Mouse (Mus musculus) cerebellum, adult (tissue): Measurements from ENCODE around the gene Hgd.
A peak's percentile ranks its signal among the peaks of the same experiment; 100 is the strongest.

Experiments
- ATAC-seq: cut with Nextera tagmentation; 2 replicates; pipeline ENCODE4 v1.9.2; 2017; ENCODE audit warnings: mild to moderate bottlenecking, moderate library complexity, mixed read lengths; ENCODE audit not compliant: insufficient number of reproducible peaks, low FRiP score, low TSS enrichment

Gene Hgd

GRCm38 (mm10) chr16:37656796-37657195 lies 76.8 kb downstream of the Hgd start:
- ATAC-seq = no peak

GRCm38 (mm10) chr16:37663643-37664459 lies 83.9 kb downstream of the Hgd start:
- no peak for ATAC-seq

GRCm38 (mm10) chr16:37665394-37665935 lies 85.5 kb downstream of the Hgd start:
- no peak for ATAC-seq

GRCm38 (mm10) chr16:37670666-37671283 lies 90.8 kb downstream of the Hgd start:
- no peak for ATAC-seq

GRCm38 (mm10) chr16:37675326-37675725 lies 95.4 kb downstream of the Hgd start:
- ATAC-seq = no peak

GRCm38 (mm10) chr16:37676024-37676676 lies 96.2 kb downstream of the Hgd start:
- peak; percentile 84 for ATAC-seq

GRCm38 (mm10) chr16:37676677-37677072 lies 96.7 kb downstream of the Hgd start:
- ATAC-seq = no peak

- ATAC-seq = no peak
Observed at GRCm38 (mm10) chr16:37677586-37677985, 97.6 kb downstream of the Hgd start.

- no peak for ATAC-seq
Observed at GRCm38 (mm10) chr16:37680216-37680615, 100.3 kb downstream of the Hgd start.

- no peak for ATAC-seq
Observed at GRCm38 (mm10) chr16:37680831-37681230, 100.9 kb downstream of the Hgd start.
